Mouse (Mus musculus) megakaryocyte progenitor cell, adult 5-6 weeks (primary cell): Measurements from ENCODE around the gene Tbccd1. TPM values are rescaled to one million over a fixed set of nuclear protein-coding genes. Genes with fewer than 3 reads are reported as not detected.

ENCODE experiments used
- ATAC-seq: replicated peaks from 2 replicates; pipeline ENCODE4 v1.8.0; 2016; ENCODE audit warnings: mild to moderate bottlenecking, moderate TSS enrichment, inconsistent platforms; ENCODE audit not compliant: poor library complexity
- total RNA-seq, 2 experiments: library from RNA; stranded (forward) in 1 of 2; stranded (reverse) in 1 of 2; fragments of 157-497, 149-512 nt in 1 of 2; fragments of 200-1000 nt in 1 of 2; gene quantifications; 2 replicates each; pipeline versions ENCODE4 v1.2.3 to v1.2.4; 2015 to 2017

Tbccd1 gene
- total RNA-seq, 2 experiments from 2014 or later: 21.6 to 27.7 TPM

DNA sequence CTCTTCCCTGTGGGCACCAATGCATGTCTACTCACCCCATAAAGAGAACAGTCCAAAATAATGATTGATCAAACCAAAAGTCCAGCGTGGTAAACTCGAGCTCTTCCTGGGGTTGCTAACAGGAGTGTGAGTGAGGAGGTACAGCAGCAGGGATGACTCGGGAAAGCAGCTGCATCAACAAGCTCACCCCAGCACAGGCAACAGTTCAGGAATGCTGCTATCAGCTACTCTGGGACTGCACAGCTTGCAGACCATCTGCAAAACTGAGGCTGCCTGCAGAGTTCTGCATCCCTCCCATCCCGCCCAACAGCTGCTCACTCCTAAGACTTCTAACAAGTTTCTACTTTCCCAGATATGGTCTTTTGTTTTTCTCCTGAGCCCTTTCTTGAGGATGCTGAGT is 15.9 kb upstream of the Tbccd1 start:
- ATAC-seq: no peak

DNA sequence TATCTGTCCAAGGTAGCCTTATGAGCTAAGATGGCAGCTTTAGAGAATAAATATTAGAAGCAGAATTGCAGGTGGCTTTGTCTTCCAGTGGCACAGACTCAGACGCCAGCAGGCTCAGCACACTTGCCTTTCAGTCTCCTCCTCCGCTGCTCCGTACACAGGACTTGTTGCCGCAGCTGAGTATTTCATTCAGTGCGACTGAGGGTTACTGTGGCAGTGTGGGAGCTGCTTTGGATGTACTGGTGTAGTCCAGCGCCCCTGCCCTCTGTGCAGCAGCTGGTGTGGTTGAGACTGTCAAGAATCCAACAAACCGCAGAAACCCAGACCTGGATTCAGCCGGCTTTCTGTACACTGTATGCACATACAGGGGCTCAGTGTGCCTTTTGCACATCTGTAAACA is 14.9 kb upstream of the Tbccd1 start:
- ATAC-seq: no peak

DNA sequence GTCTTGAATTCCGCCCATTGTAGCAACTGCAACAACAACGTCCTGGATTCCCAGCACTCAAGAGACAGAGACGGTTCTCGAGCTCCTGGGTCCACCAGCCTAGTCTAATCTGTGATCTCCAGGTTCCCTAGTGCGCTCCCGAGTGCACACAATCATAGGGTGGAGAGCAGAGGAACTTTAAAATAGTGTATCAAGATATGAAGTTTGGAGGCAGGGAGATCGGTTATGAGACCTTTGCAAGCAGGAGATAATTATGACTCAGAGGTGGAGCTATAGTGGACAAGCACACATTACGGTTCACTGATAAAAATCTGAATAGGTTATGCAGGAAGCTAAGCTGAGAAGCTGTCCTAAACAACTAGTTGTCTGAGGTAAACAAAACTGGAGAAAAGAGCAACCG is 696 bp downstream of the Tbccd1 start:
- ATAC-seq: peak; percentile 32

DNA sequence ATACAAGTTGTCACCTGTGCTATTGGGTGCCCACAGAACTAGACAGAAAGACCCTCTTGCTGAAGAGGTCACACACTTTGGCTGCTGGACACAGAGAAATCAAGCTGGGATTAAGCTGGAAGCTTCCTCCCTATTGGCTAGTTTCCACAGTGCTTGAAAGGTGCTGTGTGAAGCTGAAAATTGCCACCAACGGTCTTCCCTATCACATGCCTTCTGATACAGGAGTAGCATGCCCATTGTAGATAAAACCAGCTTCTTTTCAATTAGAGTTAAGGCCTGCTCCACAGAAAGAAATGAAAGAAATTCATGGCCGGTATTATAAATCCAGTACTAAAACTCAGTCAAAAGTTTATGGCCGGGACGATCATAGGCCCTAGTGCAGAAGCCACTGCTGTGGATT is 4.8 kb downstream of the Tbccd1 start:
- peak; percentile 38 for ATAC-seq

DNA sequence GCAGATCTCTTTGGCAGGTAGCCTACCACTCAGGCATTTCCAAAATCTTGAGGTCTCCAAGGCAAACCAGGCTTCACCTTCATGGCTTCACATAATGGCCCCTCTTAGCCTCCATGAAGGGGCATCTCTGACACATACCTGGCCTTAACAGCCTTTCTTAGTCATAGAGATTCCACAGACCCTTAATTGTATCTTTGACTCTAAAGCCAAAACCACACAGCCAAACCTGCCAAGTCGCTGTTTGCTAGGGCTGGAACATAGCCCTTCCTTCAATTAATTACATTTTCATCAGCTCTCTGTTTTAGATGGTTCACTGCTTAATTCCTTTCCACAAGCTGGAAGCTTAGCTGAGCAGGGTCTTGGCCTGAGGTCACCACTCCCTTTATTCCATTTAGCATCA is 9.1 kb downstream of the Tbccd1 start:
- no peak for ATAC-seq

DNA sequence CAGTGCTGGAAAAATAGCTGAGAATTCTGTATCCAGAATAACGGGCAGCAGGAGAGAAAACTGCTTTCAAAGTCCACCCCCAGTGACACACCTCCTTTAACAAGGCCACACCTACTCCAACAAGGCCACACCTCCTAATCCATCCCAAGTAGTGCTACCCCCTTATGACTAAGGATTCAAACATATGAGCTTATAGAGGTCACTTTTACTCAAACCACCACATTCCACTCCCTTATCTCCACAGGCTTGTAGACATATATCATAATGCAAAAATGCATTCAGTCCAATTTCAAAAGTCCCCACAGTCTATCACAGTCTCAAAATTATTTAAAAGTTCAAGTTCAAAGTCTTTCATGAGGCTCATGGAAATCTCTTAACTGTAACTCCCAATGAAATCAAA is 9.8 kb downstream of the Tbccd1 start:
- ATAC-seq: no peak

DNA sequence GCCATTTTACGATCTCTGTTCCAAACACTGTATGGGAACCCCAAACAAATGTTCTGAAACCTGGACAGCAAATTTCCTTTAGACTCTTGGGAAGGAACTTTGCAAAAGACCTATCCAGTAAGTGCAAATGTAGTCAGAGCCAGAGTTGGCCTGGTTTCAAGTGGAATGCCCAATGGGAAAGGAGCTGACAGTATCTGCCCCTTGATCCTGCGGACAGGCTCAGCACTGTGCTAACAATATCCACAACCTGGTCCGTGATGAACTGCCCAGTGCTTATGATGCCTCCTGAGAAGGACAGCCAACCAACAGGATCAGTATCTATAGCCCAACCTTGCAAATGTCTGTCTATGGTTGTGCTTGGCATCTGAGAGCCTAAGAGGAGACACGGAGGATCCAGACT is 12.0 kb downstream of the Tbccd1 start:
- no peak for ATAC-seq

DNA sequence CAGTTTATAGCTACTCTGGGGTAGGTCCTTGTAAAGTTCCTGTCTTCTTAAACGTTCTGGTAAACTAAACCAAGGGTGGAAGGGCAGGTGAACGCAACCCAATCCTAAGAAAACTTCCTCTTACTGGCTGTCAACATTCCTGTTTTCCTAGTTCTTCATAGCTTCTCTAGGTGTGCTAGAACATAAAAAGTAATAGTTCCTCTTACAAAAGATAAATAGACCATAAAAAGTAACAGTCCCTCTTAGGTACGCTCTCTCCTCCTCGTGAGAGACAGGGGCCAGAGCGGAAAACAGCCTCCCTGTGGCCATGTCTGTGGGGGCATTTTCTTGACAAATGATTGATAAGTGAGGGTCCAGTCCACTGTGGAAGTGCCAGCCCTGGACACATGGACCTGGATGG is 12.6 kb downstream of the Tbccd1 start:
- ATAC-seq: no peak

DNA sequence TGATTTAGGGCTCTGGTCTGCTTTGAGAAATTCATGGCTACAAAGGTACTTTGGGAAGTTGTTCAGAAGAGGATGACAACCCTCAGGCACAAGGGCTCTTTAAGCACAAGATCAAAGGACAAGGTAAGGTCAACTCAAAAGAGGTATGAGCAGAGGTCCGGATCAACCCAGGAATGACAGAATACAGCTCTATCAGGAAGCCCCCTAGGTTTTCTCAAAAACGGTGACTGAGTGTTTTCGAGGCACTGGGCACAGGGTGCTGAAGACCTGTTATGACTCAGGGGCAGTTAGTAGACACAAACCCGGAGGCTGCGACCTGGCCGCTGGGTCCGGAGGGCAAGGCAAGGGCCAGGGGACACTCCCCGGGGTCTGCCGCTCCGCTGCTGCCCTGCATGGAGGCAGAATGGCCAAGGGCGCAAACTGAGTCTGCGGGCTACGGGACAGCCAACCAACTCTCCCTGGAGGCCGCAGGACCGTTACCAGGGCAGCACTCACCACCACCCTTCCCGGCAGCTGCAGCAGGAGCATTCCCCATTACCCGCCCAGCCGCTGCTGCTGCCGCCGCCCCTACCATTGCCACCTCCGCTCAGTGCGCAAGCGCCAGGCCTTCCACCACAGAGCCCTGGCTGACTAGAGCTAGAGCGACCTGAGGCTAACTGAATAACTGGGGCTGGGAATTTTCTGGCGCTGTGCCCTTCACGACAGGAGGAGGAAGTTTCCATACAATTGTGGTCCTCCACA is 13.2 kb downstream of the Tbccd1 start:
- ATAC-seq: peak; percentile 95

DNA sequence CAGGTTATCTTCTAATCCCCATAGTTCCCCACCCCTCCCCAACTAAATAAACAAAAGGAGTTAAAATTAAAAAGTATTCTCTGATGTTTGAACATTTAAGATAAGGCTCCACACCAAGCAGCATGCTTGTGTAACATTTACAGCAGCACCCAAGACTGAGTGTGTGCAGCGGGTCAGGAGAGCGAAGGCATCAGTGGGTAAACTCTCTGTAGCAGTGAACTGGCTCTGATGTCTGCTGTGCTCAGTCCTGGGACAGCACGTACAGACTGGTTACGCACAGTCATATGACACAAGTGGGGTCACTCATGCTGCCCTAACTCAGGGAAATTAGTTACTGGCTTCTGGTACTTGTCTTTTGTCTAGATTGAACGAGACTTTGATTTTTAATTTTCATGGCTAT is 14.6 kb downstream of the Tbccd1 start:
- ATAC-seq: no peak

DNA sequence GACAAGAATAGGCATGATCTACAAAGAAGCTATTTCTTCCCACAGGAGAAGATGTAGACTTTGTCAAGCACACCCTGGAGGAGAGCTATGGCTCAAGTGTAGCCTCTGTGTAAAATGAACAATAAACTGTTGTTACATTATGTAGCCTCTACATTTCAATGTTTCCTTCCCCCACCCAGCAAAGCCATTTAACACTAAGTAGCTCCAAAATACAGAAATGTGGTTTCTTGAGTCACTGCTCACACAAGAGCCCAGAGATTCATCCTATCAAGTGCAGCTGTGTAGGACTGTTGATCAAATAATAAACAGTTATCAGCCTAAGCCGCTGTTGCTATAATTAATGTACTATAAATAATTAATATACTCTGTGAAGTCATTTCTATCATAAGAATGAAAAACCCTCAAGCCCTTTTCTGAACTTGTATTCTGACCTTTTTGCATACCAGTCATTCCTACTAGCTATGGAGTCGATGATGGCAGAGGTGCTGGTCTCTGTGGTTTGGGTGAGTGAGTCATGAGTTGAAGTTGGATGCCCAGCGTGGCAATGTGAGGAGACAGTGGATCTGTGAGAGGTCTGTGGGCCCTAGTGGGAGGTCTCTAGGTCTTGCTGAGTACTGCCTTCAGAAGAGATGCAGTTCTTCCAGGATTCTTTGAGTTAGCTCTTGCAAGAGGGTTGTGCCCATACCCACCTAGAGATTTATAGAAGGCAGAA is 18.2 kb downstream of the Tbccd1 start:
- no peak for ATAC-seq

DNA sequence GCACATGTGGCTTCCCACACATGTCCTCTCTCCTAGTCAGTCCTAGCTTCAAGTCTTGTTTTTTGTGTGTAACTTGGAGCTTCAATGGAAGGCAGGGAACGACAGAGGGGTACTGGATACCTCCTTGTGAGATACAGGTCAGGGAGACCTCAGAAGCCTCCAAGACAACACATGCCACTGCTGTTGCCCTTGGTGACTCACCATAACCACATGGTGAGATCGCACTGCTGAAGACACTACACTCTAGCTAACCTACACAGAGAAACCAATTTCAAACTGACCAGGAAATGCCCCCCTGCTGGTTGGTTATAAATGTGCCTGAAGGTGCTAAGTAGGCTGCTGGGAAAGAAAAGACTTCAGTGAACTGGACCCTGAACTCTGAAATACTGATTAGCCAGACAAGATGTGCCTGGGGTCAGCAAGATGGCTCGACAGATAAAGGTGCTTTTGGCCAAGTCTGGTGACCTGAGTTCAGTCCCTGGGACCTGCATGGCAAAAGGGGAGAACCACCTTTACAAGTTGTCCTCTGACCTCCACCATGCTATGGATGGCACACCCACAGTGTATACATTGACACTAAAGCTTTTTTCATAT is 24.4 kb downstream of the Tbccd1 start:
- no peak for ATAC-seq

DNA sequence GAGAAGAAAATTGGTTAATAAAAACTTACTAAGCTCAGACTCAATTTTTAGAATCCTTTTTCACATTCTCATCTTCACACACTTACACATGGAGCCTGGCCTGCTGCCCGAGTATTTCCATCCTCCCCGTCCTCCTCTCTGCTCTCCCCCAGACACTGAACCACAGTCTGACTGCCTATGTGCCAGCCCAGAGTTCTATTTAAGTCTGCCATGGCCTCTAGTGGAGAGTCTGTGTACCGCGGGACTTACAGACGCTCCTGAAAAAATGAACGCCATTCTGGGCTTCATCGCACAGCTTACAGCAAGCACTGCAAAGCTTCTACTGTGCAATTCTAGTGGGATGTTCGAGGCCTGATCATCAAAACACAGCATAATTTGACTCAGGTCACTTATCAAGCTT is 36.7 kb downstream of the Tbccd1 start:
- peak; percentile 42; the same call in 1 of the 2 replicates for ATAC-seq

DNA sequence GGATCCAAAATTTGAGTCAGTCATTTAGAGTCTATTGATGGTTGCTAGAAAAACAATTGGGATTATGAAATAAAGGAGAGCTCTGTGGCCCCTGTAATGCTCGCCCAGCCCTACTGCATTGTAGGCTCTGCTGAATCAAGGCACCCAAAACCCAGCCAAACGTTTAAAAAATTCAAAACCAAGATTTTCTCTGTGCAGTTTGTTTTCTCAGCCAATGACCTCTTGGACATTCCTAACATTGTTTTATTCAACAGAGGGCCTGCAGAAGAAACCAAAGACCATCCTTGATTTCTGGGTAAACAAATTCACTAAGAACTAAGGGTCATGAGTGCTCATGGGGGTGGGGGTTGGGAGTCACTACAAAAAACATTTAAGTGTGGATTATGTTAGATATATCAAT is 46.0 kb downstream of the Tbccd1 start, which contains the start of gene Crygs:
Crygs (minus strand) TSS at position 101 of the 400 bp plus-strand sequence.
- ATAC-seq: no peak

DNA sequence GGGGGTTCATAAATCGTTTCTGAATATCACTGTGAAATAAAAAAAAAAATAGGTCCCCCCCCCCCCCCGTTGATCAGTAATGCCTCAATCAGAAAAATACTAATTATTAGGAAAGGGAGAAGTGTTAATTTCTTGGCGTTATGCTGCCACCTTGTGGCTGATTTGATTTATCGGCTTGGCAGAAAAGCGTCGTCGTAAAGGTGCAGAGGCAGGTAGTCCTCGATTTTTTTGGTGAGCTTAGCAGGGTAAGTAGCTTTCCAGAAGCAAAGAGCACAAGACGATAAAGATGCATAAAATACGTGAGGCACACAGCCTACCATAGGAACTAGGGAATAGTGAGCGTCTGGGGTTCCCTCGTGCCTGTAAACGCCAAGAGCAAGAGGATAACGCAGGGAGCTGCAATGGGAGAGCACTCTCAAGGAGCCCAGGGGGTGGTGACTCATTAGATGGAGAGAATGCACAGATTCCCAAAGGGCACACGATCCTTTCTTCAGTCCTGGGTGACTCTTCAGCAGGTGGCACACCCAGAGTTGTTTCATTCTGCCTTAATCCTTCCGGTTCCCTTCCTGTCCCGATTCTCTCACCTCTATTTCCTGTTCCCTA is 49.9 kb downstream of the Tbccd1 start:
- peak; percentile 61 for ATAC-seq

DNA sequence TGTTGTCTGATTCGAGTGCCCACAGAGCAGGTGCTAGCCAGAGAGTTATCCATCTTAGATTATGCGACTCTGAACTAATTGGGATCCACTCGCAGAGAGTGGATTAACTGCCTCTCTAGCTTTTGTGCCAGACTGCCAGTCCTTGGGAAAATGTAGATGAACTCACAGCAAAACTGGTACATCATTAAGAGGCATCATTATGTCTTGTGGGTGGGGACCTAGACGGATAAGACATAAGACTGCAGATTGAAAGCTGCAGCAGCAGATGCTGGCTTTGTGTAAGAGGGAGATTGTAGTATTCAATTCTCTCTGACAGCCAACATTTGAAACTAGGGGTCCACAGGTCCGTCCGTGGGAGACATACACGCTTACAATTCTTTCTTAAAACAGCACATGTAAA is 54.7 kb downstream of the Tbccd1 start:
- ATAC-seq: no peak

DNA sequence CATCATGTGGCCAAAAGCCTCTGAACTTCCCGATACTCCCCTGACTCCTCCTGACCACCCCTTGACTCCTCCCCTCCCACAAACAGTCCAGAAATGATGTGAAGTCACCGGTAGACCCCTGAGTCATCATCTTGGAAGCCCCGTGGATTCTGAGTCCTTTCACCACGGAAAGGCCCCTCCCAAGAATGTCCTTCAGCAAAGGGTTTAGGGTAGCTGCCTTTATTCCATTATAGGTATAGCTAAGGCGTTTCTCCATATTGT is 56.7 kb downstream of the Tbccd1 start:
- ATAC-seq: no peak

DNA sequence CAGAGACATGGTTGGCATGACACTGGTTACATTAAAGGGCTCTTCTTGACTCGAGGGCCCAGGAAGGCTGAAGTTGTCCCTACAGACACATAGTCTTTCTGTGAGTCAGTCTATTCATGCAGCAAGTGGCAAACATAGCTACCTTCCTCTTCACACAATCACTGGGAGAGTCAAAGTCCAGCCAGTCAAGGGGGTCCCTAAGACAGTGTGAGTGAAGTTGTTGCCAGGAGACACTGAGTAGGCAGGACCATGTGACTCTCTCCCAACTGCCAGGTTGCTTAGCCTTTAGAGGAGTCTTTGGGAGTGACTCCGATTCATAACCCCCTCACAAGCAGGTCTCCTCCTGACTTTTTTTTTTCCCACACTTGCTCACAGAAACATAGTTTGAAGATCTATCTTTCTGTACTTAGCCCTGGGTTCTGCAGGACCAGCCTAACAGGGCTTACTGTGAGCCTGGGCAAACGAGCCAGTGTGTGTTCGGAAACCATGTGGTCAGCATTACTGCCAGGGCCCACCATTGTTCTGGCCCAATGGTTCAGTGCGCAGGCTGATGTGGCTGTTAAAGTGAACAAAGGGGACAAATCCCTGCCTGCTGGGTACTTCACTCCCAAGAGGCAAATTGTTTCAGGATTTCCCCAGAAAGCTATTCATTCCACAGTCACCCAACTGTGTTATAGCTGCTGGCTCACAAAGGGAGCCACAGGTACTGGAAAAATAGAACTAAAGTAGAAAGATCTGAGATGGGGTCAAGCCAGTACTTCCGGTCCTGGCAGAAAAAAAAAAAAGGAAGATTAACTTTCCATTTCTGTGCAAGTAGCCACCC is 57.2 kb downstream of the Tbccd1 start:
- no peak for ATAC-seq

DNA sequence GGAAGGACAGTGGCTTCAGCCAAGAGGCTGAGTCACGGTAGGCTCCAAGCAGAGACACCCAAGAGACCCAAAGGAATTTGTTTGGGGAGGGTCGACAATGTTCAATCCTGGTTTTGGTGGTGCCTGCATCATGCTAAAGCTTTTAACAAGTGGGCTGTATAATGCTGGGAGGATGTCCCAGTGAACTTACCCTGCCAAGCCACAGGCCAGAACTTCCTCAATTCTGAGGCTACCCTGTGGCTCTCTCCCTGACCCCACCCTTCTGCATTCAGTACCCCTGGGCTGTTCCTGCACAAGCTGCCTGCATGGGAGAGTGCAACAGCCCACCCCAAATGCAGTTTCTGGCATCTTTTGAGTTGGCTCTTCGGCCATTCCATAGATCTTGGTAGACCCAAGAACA is 58.9 kb downstream of the Tbccd1 start:
- ATAC-seq: peak; percentile 96

DNA sequence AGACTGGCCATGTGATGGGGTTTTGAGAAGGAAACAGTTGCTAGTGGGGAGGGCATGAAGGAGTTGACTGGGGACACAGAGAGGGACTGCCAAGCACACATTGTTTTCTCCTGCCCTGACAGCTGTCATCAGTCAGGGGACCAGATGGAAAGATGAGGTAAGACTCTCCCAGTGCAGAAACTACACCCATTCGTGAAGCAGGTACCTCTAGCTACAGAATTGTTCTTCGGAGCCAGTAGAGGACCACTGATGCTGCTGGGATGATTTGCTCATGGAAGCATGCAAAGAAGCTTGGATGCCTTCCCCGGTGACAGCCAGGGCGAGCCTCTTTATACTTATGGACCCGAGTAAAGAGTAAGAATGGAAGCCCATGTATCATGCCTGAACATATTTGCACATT is 59.9 kb downstream of the Tbccd1 start:
- no peak for ATAC-seq

DNA sequence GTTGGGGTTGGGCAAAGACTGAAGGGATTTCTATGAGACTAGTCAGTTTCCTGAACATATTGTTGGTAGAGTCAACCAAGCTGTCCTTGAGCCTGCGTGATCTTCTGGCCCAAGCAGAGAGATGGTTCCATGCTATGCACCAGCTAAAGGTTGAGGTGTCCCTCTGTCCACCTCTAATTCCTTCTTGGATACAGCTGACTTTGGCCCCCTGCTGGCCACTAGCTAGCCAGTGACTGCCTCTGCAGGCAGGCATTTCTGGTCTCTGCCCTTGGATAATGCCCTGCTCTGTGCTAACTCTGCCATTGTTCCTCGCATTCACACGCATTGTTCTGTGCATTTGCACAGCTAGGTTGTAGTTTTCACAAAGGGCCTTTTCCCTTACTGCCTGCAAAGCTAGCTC is 62.0 kb downstream of the Tbccd1 start:
- ATAC-seq: no peak
